Mouse (Mus musculus): ENCODE results near the gene Tvp23b. TPM values are rescaled to one million over a fixed set of nuclear protein-coding genes. Genes with fewer than 3 reads are reported as not detected.

The Tvp23b gene
- total RNA-seq (2022): 10 to 100 TPM; 32.5 to 35.7 (median 35.2) TPM

GRCm38 (mm10) chr11:62879220-62880048 is at the start of gene Tvp23b:
Gene Tvp23b (plus strand): TSS chr11:62879455.
- DNase-seq (ENCODE audit: low spot score in 2 of 2): peak; percentile 96 to 97

GRCm38 (mm10) chr11:62830387-62830786 is 48.9 kb upstream of the Tvp23b start:
- DNase-seq (ENCODE audit: low spot score in 2 of 2): no peak

- no peak for DNase-seq (ENCODE audit: low spot score in 2 of 2)
These were observed 47.3 kb upstream of the Tvp23b start for GRCm38 (mm10) chr11:62831906-62832305.

- no peak for DNase-seq (ENCODE audit: low spot score in 2 of 2)
These were observed 34.7 kb upstream of the Tvp23b start for GRCm38 (mm10) chr11:62844562-62844961.

- no peak for DNase-seq (ENCODE audit: low spot score in 2 of 2)
These were observed 33.5 kb upstream of the Tvp23b start for GRCm38 (mm10) chr11:62845730-62846129.

- peak in 1 of 2 experiments; percentile 6 for DNase-seq (ENCODE audit: low spot score in 2 of 2)
These were observed 32.1 kb upstream of the Tvp23b start, which contains the start of gene Fbxw10 for GRCm38 (mm10) chr11:62846961-62847654. Gene Fbxw10 (plus strand): TSS chr11:62847069.

GRCm38 (mm10) chr11:62847655-62848191 is 31.5 kb upstream of the Tvp23b start:
- DNase-seq (ENCODE audit: low spot score in 2 of 2): no peak

GRCm38 (mm10) chr11:62848301-62848700 is 31.0 kb upstream of the Tvp23b start:
- DNase-seq (ENCODE audit: low spot score in 2 of 2): no peak

GRCm38 (mm10) chr11:62851199-62851598 is 28.1 kb upstream of the Tvp23b start:
- peak in 1 of 2 experiments; percentile 10 for DNase-seq (ENCODE audit: low spot score in 2 of 2)

- no peak for DNase-seq (ENCODE audit: low spot score in 2 of 2)
These were observed 25.9 kb upstream of the Tvp23b start for GRCm38 (mm10) chr11:62853334-62853733.

- DNase-seq (ENCODE audit: low spot score in 2 of 2): no peak
These were observed 13.7 kb upstream of the Tvp23b start for GRCm38 (mm10) chr11:62865562-62865961.

- DNase-seq (ENCODE audit: low spot score in 2 of 2): no peak
These were observed 12.6 kb upstream of the Tvp23b start for GRCm38 (mm10) chr11:62866685-62867084.

- DNase-seq (ENCODE audit: low spot score in 2 of 2): peak in 1 of 2 experiments; percentile 33
These were observed 10.1 kb upstream of the Tvp23b start for GRCm38 (mm10) chr11:62869201-62869600.

GRCm38 (mm10) chr11:62869715-62870371 is 9.4 kb upstream of the Tvp23b start:
- no peak for DNase-seq (ENCODE audit: low spot score in 2 of 2)

- no peak for DNase-seq (ENCODE audit: low spot score in 2 of 2)
These were observed 5.8 kb upstream of the Tvp23b start for GRCm38 (mm10) chr11:62873479-62873878.

- DNase-seq (ENCODE audit: low spot score in 2 of 2): no peak
These were observed 3.6 kb upstream of the Tvp23b start for GRCm38 (mm10) chr11:62875696-62876095.

GRCm38 (mm10) chr11:62876445-62876844 is 2.8 kb upstream of the Tvp23b start:
- DNase-seq (ENCODE audit: low spot score in 2 of 2): no peak

- DNase-seq (ENCODE audit: low spot score in 2 of 2): no peak
These were observed 1.9 kb upstream of the Tvp23b start for GRCm38 (mm10) chr11:62877391-62877790.

GRCm38 (mm10) chr11:62878728-62879127 is 527 bp upstream of the Tvp23b start:
- no peak for DNase-seq (ENCODE audit: low spot score in 2 of 2)

GRCm38 (mm10) chr11:62883407-62883806 is 4.2 kb downstream of the Tvp23b start:
- no peak for DNase-seq (ENCODE audit: low spot score in 2 of 2)

- no peak for DNase-seq (ENCODE audit: low spot score in 2 of 2)
These were observed 6.1 kb downstream of the Tvp23b start for GRCm38 (mm10) chr11:62885323-62885722.

- DNase-seq (ENCODE audit: low spot score in 2 of 2): no peak
These were observed 11.5 kb downstream of the Tvp23b start for GRCm38 (mm10) chr11:62890796-62891195.

Data from layer of hippocampus, adult 8-10 months (tissue).